Mouse (Mus musculus) liver, adult 2 months (tissue): ENCODE data around the gene Olfr987.
"Not testable (repeated sequence)": the region's sequence is repeated elsewhere in the genome, so short reads cannot be mapped to it uniquely, and the experiment has no call there.

Source experiments
- CTCF ChIP-seq: fragments of 200-500 bp; IDR thresholded peaks from 2 replicates; pipeline ENCODE4 v1.5.1; 2011; ENCODE audit warnings: low read depth, low read length, control low read depth
- POLR2A ChIP-seq: fragments of 200-500 bp; IDR thresholded peaks from 2 replicates; pipeline ENCODE4 v1.6.1; 2011; ENCODE audit warnings: low read length, control low read depth; ENCODE audit not compliant: insufficient read depth; ENCODE audit errors: extremely low read depth

- not testable (repeated sequence) for TF ChIP-seq POLR2A, CTCF
These were observed at the start of gene Olfr987 for GRCm38 (mm10) chr2:85339215-85339614.
